Mouse (Mus musculus): ENCODE data around the gene Btbd6. TPM values are rescaled to one million over a fixed set of nuclear protein-coding genes. Genes with fewer than 3 reads are reported as not detected.
A peak's percentile ranks its signal among the peaks of the same experiment; 100 is the strongest.

Btbd6 gene
- polyA plus RNA-seq, 1 experiment from 2014 or later, result 13.5 TPM

GRCm38 (mm10) chr12:112985346-112985745 is 9.1 kb downstream of the Btbd6 start:
- ChIA-PET POLR2A (no interaction called here), CTCF (no interaction called here)
- TF ChIP-seq CTCF (IDR thresholded peaks at IDR 0.05), result no peak
- ATAC-seq (no peak), DNase-seq (ENCODE audit: low read depth, low spot score) (no peak)
- no peaks in the 10 kb centered on the region for H3K27me3 ChIP-seq
- in situ Hi-C loops (cut with MboI; ENCODE audit: low pct_unique_long_range_greater_than_20kb), result no loop called here

GRCm38 (mm10) chr12:112987877-112988276 is 11.6 kb downstream of the Btbd6 start:
- POLR2A ChIA-PET, result no interaction called here
- TF ChIP-seq CTCF (IDR thresholded peaks at IDR 0.05), result peak; percentile 62
- no peak for DNase-seq (ENCODE audit: low read depth, low spot score)
- CTCF ChIA-PET, result interaction anchor here (1.1 to 2.1 kb wide), 3 partner anchors 12 to 49 kb away, joined by 3 to 9 read pairs (median 4); partner anchors contain the start of gene Btbd6
- in situ Hi-C loops (cut with MboI; ENCODE audit: low pct_unique_long_range_greater_than_20kb), result no loop called here
- H3K27me3 ChIP-seq, result no peaks in the 10 kb centered on the region
- no peak for ATAC-seq

GRCm38 (mm10) chr12:112990706-112991405 is 14.6 kb downstream of the Btbd6 start:
- ATAC-seq, result no peak
- in situ Hi-C loops (cut with MboI; ENCODE audit: low pct_unique_long_range_greater_than_20kb), result no loop called here
- POLR2A ChIA-PET, result interaction anchor here (0.7 kb wide), 1 partner anchor 9 kb away, joined by 3 read pairs; no protein-coding TSS in a partner anchor
- TF ChIP-seq CTCF (IDR thresholded peaks at IDR 0.05), result no peak
- CTCF ChIA-PET, result no interaction called here
- no peak for DNase-seq (ENCODE audit: low read depth, low spot score)
- no peaks in the 10 kb centered on the region for H3K27me3 ChIP-seq

DNA sequence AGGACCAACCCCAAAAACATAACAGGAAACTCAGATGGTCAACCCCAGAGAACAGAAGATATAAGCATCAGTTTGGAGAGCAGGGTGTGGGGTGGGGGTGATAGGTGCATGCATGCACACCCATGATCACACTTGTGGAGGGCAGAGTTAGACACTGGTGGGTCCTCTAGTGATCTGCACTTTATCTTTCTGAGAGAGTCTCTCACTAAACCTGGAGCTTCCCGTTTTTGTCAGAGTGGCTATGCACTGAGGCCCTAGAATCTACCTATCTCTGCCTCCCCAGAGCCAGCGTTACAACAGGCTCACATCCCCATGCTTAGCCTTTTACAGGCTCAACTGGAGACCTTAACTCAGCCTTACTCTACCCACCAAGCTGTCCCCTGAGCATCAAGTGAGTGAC is 15.2 kb downstream of the Btbd6 start:
- in situ Hi-C loops (cut with MboI; ENCODE audit: low pct_unique_long_range_greater_than_20kb), result no loop called here
- DNase-seq (ENCODE audit: low read depth, low spot score) (no peak), ATAC-seq (no peak)
- no peaks in the 10 kb centered on the region for H3K27me3 ChIP-seq
- CTCF ChIA-PET, result interaction anchor here (1.2 to 1.6 kb wide), 2 partner anchors 36 to 153 kb away, joined by 3 read pairs; no protein-coding TSS in a partner anchor
- POLR2A ChIA-PET, result no interaction called here
- no peak for TF ChIP-seq CTCF (IDR thresholded peaks at IDR 0.05)

- in situ Hi-C loops (cut with MboI; ENCODE audit: low pct_unique_long_range_greater_than_20kb), result no loop called here
- no peaks in the 10 kb centered on the region for H3K27me3 ChIP-seq
- ChIA-PET POLR2A (no interaction called here), CTCF (no interaction called here)
- ATAC-seq (no peak), DNase-seq (ENCODE audit: low read depth, low spot score) (no peak)
- TF ChIP-seq CTCF (IDR thresholded peaks at IDR 0.05), result no peak
These were observed 17.9 kb downstream of the Btbd6 start for GRCm38 (mm10) chr12:112994153-112994552.

- DNase-seq (ENCODE audit: low read depth, low spot score), result no peak
- POLR2A ChIA-PET, result no interaction called here
- in situ Hi-C loops (cut with MboI; ENCODE audit: low pct_unique_long_range_greater_than_20kb), result no loop called here
- no peak for TF ChIP-seq CTCF (IDR thresholded peaks at IDR 0.05)
- peak; percentile 10 for ATAC-seq
- no peaks in the 10 kb centered on the region for H3K27me3 ChIP-seq
- CTCF ChIA-PET, result no interaction called here
These were observed 23.4 kb downstream of the Btbd6 start for GRCm38 (mm10) chr12:112999569-113000293.

DNA sequence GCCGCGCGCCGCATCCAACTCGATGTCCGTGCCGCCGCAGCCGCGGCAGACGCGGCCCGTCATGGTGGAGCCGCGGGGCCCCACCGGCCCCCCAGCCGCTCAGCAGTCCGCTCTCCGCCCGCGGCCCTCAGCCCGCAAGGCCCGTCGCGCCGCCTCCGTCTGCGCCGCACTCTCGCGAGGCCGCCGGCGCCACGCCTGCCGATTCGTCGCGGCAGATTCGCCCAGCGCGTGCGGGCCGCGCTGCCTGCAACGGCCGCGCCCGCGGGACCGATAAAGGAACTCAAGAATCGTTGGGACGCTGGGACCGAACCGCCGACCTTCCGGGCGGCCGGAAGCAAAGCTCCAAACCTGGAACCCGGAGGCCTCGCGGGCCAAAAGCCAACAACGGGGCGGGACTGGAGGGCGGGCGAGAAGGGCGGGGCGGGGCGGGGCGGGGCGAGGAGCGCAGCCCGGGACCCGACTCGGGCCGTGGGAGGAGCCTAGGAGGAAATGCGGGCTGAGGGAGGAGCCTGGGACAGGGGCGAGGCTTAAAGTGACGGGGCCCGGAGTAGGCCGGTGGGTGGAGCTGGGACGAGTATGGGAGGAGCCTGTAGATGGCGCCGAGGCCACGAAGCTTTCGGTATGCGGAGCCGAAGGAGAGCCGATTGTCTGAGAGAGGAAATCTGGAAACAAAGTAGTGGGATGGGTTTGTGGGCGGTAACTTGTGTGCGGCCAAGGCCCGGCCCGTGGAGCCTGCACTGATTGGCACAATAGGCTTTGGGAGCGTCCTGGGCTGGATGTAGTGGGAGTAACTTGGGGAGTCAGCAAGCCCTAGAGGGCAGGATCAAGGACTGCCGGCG is 24.2 kb downstream of the Btbd6 start, which contains the start of gene Brf1:
Brf1 (minus strand) TSS at position 411 of the 839 bp plus-strand sequence.
- CTCF ChIA-PET, result interaction anchor here (1.0 to 1.1 kb wide), 2 partner anchors 47 to 144 kb away, joined by 3 read pairs; no protein-coding TSS in a partner anchor
- ATAC-seq, result peak; percentile 88
- in situ Hi-C loops (cut with MboI; ENCODE audit: low pct_unique_long_range_greater_than_20kb), result no loop called here

DNA sequence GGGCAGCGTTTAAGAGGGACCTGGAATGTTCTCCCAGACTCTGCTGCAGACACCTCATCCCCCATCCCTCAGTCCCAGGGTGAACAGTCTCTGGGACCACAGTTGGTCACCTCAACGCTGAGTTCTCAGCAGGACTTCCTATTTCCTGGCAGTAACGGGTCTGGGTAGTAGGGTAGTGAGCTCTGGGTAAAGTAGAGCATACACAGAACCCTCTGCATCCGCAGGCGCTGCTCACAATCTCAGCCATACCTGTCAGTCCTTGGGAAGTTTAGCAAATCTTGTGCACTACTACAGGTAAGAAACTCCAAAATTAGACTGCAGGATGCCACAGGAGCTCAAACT is 24.8 kb downstream of the Btbd6 start:
- CTCF ChIA-PET, result interaction anchor here (1.0 to 1.1 kb wide), 2 partner anchors 46 to 143 kb away, joined by 3 read pairs; no protein-coding TSS in a partner anchor
- H3K27me3 ChIP-seq, result no peaks in the 10 kb centered on the region
- POLR2A ChIA-PET, result no interaction called here
- no peak for TF ChIP-seq CTCF (IDR thresholded peaks at IDR 0.05)
- DNase-seq (ENCODE audit: low read depth, low spot score) (no peak), ATAC-seq (no peak)
- in situ Hi-C loops (cut with MboI; ENCODE audit: low pct_unique_long_range_greater_than_20kb), result no loop called here

More for the DNA sequence above, 24.2 kb downstream of the Btbd6 start, which contains the start of gene Brf1:
- H3K27me3 ChIP-seq, result no peaks in the 10 kb centered on the region
- no peak for TF ChIP-seq CTCF (IDR thresholded peaks at IDR 0.05)
- no peak for DNase-seq (ENCODE audit: low read depth, low spot score)
- POLR2A ChIA-PET, result interaction anchor here (0.6 kb wide), 1 partner anchor 28 kb away, joined by 3 read pairs; no protein-coding TSS in a partner anchor

GRCm38 (mm10) chr12:113002667-113003066 is 26.4 kb downstream of the Btbd6 start:
- no peaks in the 10 kb centered on the region for H3K27me3 ChIP-seq
- TF ChIP-seq CTCF (IDR thresholded peaks at IDR 0.05), result no peak
- DNase-seq (ENCODE audit: low read depth, low spot score) (no peak), ATAC-seq (no peak)
- CTCF ChIA-PET, result interaction anchor here (0.9 to 1.5 kb wide), 4 partner anchors 35 to 68 kb away, joined by 3 to 5 read pairs (median 3); no protein-coding TSS in a partner anchor
- in situ Hi-C loops (cut with MboI; ENCODE audit: low pct_unique_long_range_greater_than_20kb), result no loop called here
- POLR2A ChIA-PET, result no interaction called here

GRCm38 (mm10) chr12:113004011-113004410 is 27.7 kb downstream of the Btbd6 start:
- in situ Hi-C loops (cut with MboI; ENCODE audit: low pct_unique_long_range_greater_than_20kb), result no loop called here
- TF ChIP-seq CTCF (IDR thresholded peaks at IDR 0.05), result no peak
- no peaks in the 10 kb centered on the region for H3K27me3 ChIP-seq
- no peak for ATAC-seq
- CTCF ChIA-PET, result interaction anchor here (1.5 to 2.7 kb wide), 5 partner anchors 14 to 67 kb away, joined by 3 to 25 read pairs (median 13); no protein-coding TSS in a partner anchor
- POLR2A ChIA-PET, result no interaction called here
- DNase-seq (ENCODE audit: low read depth, low spot score), result no peak
